Mouse (Mus musculus) ES-CJ7 (cell line): ENCODE results near the gene Rusc2.

Experiments
- DNase-seq: peaks from one replicate; pipeline ENCODE4 v3.0.0; 2011; ENCODE audit warnings: low read depth, low spot score

Rusc2 gene

GRCm38 (mm10) chr4:43381408-43382154 is at the start of gene Rusc2:
TSS of gene Rusc2 (plus strand) at chr4:43381979.
- DNase-seq = peak; percentile 79

- DNase-seq = peak; percentile 89
Observed at GRCm38 (mm10) chr4:43334771-43335170, 47.0 kb upstream of the Rusc2 start.

DNA sequence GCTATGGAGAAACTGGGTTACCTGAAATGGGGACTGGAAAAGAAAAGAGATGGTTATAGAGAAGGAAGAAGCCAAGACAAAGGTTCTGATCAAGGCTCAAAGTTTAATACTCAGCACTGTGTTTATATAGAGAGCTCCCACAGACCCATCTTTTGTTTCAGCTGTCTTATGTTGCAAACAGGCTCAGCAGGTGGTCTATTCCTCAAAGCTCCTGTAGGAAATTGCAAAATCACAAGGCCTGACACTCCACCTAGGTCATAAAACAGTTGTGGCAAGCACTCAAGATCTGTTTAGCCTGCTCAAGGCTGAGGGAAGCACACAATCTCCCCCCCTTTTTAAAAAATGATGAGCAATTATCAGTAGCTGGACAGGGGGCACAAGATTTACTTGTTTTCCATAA is 45.6 kb upstream of the Rusc2 start:
- DNase-seq = peak; percentile 51

DNA sequence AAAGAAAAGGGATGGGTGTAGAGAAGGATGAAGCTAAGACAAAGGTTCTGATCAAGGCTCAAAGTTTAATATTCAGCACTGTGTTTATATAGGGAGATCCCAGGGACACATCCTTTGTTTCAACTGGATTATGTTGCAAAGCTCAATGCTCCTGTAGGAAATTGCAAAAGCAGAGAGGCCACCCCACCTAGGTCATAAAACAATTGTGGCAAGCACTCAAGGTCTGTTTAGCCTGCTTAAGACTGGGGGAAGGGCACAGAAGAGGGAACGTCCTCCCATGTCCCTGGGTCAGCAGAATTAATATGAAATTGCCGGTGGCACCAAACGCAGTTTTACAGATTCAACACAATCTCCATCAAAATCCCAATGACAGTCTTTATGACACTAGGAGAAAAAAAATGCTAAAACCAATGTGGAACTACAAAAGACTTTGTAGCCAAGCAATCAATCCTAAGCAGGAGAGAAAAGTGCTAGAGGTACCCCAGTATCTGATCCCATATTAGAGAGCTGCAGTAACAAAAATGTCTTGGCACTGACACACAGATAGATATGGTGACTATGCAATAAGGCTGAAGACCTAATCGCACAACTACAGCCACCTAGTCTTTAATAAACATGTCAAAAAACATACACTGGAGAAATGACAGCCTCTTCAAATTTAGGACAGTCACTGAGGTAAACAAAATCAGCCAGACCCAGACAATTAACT is 41.5 kb upstream of the Rusc2 start:
- no peak for DNase-seq

DNA sequence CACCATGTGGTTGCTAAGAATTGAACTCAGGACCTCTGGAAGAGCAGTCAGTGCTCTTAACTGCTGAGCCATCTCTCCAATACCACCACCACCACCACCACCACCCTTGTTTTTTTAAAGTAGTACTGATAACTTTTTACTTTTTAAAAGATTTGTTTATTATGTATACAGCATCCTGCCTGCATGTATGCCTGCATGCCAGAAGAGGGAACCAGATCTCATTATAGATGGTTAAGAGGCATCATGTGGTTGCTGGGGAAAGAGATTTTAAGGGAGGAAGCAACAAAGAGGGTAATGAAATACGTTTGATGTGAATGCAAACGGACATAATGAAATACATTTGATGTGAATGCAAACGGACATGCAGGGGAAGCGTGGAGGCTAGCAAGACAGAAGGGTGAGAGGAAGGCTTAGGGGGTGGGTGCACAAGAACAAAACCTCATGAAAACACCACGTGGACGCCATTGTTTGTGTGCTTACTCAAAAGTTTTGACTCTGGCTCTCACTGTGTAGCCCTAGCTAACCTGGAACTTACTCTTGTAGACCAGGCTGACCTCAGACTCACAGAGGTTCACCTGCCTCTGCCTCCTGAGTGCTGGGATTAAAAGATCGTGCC is 40.4 kb upstream of the Rusc2 start:
- DNase-seq = no peak

DNA sequence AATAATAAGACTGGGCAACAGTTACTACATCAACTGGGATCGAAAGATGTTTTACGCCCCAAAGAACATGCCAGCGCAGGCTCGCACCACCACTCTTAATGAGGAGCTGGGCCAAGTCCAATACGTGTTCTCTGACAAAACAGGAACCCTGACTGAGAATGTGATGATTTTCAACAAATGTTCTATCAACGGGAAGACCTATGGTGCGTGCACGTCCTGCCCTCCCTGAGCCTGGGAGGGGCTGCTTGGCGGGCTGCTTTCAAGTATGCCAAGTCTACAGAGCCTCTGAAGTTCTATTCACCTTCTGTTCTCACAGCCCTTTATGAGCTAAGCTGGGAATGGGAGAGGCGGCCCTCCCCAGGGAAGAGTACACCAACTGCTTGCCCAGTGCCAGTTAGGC is 39.3 kb upstream of the Rusc2 start:
- no peak for DNase-seq

- DNase-seq = no peak
Observed at GRCm38 (mm10) chr4:43344932-43345331, 36.8 kb upstream of the Rusc2 start.

DNA sequence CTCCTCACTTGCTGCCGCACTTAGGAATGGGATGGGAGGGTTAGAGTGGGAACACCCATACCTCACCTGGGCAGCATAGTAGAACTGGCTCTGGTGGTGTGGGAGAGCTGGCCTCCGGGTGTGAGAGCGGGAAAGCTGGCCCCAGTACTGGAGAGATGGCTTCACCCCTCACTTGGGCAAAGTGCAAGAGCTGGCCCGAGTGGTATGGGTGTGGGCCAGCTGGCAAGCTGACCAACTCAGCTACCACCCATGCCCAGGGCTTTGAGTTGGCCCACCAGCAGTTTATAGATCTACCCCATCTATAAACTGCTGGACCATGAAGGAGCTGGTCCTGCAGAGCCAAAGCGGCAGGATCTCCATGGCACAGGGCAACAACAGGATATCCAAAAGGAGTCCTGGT is 32.6 kb upstream of the Rusc2 start:
- DNase-seq = no peak

- DNase-seq = no peak
Observed at GRCm38 (mm10) chr4:43350038-43350560, 31.7 kb upstream of the Rusc2 start.

DNA sequence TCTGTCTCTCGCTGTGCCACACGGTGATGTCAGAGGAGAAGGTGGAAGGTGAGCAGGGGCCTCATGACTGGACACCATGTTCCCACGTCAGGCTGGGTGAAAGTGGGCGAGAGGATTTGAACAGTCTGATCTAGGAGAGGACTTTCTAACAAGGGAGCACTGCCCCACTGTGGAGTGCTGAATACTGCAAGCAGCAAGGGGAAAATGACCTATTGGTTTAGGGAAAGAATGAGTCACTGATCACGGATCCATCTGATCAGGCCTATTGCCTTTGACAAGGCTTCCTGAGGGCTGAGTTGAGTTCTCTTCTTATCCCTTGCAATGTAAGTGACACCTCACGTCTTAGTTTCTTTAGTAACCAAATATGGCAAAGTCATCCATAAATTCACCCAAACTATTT is 28.1 kb upstream of the Rusc2 start:
- no peak for DNase-seq

DNA sequence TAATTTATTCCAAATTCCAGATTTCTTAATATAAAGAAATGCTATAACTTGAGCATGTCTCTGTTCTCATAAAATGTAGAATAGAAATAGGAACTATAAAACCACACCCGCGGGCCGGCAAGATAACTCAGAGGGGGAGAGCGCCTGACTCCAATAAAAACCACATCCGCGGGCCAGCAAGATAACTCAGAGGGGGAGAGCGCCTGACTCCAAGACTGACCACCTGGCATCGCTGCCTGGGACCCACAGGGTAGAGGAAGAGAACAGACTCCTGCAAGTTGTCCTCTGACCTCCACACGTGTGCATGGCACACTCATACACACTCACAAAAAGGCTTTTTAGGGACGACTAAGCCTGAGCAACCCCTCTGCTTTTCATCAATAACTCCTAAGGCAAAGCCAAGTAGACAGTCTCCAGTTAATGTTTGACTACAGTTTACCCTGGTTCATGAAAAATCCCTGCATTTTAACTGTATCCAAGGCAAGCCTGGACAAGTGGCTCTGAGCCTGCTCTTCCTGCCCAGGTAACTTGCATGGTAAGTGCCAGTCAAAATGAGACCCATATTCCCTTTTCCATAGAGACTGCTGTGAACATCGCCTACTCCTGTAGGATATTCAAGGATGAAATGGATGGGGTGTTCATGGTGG is 16.7 kb upstream of the Rusc2 start:
- no peak for DNase-seq

- DNase-seq = no peak
Observed at GRCm38 (mm10) chr4:43367295-43367694, 14.5 kb upstream of the Rusc2 start.

DNA sequence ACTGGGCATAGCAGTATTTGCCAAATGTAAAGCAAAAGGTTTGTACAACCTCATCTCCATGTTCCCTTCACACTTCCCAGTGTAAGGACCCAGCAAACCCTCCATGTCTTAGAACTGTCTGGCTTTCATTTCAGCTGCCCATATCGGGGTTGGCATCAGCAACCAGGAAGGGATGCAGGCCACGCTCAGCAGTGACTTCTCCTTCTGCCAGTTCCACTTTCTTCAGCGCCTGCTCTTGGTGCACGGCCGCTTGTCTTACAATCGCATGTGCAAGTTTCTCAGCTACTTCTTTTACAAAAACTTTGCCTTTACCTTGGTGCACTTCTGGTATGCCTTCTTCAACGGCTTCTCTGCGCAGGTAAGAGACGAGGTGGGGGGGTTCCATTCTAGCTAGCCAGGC is 14.0 kb upstream of the Rusc2 start:
- DNase-seq = no peak

DNA sequence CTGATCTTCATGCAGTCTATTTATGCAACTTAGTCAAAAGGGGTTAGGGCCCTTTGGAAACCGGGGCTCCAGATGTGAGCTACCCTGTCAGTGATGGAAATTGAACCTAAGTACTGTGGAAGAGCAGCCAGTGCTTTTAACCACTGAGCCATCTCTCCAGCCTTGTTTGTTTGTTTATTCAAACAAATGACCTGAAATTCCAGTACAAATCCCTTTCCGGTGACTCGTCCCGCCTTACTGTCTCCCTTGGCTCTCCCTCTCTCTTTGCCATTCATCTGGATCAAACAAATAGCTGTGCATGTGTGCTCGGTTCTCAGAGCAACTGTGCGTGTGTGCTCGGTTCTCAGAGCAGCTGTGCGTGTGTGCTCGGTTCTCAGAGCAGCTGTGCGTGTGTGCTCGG is 10.4 kb upstream of the Rusc2 start:
- DNase-seq = no peak

GRCm38 (mm10) chr4:43372155-43372554 is 9.6 kb upstream of the Rusc2 start:
- DNase-seq = peak; percentile 34

DNA sequence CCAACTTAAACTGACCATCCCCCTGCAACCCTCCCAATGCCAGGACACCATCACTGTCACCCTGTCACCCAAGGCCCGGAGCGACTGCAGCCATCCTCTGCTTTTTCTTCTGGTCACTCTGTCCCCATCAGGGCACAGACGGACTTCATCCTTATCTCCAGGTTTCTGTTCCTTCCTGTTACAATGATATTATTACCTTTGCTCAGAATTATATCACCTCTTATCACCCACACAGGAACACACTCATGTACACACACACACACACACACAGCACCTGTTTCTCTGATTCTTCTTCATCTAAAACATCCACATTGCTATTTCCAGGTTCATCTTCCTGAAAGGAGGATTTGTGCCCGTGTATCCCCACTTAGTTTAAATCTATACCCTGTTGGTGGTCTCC is 7.5 kb upstream of the Rusc2 start:
- DNase-seq = no peak

DNA sequence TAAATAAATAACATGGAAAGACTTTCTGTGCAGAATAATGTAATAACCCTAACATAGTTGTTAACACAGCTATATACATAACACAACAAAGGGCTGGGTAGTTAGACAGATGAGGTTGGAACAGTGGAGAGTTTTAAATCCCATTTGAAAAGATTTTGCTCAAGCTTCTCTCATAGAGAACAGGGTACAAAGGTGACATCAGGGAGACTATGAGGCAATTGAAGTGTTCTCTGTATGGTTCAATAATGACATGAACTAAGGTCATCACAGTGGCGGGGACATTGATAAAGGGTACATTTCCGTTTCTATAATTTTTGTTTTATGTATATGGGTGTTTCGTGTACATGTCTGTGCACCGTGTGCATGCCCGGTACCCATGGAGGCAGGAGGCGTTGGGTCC is 2.2 kb upstream of the Rusc2 start:
- no peak for DNase-seq

- DNase-seq = no peak
Observed at GRCm38 (mm10) chr4:43380951-43381350, 828 bp upstream of the Rusc2 start.

DNA sequence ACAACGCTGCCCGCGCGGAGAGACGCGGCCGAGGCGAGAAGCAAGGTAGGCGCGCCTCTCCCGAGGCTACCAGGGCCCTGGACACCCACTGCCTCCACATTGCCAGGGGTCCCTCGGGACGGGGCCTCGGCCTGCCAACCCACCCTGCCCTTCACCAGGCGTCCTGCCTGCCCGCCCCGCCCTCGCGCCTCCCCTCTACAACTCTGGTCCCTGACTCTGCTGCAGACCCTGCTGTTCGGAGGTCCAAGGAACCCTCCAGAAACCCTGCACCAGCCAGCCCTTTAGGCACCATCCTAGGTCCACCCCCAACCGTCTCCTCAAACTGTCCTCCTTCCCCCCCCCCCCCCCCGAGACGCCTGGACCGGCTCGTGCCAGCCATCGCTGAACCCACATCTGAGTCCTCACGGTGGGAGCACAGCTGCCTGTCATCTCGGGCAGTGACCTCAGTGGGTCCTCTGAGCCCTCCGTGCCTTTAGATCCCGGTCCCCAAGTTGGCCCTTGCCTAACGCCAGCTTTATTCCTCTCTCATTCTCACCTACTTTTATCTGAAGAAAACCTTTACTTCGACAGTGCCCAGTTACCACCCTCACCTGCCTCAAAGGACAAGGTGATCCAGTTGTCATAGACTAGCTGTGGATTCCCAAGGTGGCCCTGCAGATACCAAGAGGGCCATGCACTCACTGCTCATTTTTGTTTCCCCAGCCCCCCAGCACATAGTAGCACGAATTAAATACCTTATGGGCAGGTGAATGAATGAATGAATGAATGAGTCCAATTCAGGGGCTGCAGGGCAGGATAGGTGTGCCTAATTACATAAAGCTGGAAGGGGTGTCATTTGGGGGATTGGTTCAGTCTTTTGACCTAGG is 609 bp downstream of the Rusc2 start:
- no peak for DNase-seq

DNA sequence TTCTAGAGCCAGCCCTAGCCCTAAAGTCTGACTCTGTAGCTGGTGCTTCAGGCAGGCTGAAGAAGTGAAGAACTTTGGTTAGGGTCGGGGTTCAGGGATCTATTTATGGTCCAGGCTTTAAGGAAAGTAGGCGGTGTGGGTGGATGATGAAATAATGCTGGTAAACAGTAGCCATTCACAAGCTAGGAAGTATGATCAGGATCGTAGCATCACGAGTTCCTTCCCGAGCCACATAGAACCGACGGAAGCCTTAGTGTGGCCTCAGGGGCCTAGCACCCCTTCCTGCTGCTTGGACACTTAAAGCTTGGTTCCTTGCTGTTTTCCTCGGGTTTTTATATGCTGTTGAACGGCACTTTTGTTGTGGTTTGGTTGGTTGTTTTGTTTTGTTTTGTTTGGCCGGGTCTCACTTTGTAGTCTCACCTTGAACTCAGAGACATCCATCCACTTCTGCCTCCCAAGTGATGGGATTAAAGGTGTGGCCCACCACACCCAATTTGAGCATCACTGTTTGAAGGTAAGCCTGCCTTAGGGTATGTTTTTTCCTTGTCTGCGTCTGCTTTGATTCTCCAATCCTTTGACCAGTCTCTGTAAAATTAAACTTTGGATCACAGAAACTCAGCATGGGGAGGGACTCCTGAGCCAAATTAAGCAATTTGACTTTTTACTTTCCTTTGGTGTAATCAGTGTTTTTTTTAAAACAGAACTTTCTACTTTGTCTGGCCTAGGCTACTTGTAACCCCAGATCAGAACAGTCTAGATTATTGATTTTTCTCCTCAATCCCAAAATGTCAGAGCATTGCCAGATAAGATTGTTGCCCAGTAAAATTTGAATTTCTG is 1.7 kb downstream of the Rusc2 start:
- DNase-seq = peak; percentile 73
